Mouse (Mus musculus) brain, embryonic 18.5 days (tissue): Measurements from ENCODE around the gene Soat2.

Source experiments
- DNase-seq: peaks from one replicate; pipeline ENCODE4 v3.0.0-alpha.2; 2012; ENCODE audit warnings: low read depth, low spot score

Gene Soat2

DNA sequence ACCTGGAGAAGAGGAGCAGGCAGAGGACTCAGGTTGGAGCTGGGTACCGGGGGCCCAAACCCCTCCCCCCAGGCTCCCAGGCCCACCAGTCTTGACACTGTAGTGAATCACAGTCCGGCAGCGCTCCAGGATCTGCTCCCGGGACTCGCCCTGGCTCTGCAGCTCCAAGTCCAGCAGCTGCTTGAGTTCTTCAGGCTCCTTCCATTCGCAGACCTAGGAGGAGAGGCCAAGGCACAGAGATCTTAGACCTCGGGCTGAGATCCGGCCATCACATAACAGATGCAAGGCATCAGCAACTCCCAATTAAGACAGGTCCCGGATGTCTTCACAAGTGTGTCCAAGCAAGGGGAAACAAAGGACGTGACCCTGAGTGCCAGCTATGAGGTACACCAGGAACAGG lies 37.8 kb downstream of the Soat2 start:
- DNase-seq: no peak

DNA sequence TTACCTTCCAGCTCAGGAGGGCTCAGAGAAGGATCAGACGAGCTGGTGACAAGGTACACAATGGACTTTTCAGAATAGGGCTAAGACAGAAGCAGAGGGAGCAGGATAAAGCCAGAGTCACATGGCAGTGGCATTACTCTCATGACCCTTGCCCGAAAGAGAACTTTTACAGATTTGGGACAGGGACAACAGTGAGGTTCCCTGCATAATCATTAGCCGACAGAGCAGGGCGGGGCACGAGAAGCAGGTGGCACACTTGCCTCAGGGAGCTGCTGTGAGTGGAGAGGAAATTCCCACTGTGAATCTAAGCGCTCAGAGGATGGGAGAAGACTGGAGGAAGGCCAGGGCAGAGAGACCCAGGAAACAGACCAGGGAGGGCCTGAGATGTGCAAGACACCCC lies 38.6 kb downstream of the Soat2 start:
- DNase-seq: no peak

- DNase-seq: no peak
Observed at GRCm38 (mm10) chr15:102191699-102192098, 41.4 kb downstream of the Soat2 start.

DNA sequence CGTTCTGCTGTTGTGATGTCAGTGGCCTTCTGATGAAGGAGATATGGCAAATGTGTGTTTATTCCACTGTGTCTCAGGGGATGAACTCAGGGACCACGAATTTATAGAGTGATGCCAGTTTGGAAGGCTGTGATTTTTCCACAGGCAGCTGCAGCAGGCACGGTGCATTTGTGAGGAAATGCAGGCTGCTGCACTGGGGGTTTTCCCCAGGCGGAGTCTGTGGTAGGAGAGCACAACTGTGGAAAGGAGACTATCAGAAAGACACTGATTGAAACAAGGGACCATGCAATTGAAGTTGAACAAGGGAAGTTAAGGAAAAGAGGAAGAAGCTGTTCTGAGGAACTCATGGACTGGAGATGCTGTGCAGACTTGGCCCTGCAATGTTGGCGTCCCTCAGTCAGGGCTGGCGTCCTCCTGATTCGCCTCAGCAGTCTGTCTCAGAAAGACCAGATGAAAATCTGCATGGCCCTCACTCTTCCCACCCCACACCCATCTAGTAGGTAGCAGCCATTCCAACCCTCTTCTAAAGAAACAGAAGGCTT lies 42.0 kb downstream of the Soat2 start:
- DNase-seq: no peak

DNA sequence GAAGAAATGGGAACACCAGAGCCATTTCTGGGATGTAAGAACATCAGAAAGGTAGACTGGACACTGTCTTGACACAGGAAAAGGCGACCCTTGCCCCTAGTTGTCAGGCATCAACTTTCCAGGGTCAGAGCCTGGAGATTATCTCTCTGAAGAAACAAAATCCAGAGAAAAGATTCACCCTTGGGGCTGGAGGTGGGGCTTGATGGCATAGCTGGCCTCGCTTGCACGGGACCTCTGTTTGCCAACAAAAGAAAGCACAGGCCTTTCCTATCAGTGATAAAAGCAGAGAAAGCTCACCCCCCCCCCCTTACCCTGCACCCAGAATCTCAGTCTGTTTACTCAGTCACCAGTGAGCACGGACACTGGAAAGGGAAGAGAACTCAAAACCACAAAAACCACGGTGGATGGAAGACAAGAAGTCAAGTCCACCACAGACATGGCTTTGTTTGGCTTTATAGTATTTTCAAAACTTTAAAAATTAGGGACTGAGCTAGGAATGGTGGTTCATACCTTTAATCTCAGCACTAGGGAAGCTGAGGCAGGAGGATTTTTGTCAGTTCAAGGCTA lies 42.6 kb downstream of the Soat2 start:
- DNase-seq: no peak

- no peak for DNase-seq
Observed at GRCm38 (mm10) chr15:102193652-102194051, 43.3 kb downstream of the Soat2 start.

DNA sequence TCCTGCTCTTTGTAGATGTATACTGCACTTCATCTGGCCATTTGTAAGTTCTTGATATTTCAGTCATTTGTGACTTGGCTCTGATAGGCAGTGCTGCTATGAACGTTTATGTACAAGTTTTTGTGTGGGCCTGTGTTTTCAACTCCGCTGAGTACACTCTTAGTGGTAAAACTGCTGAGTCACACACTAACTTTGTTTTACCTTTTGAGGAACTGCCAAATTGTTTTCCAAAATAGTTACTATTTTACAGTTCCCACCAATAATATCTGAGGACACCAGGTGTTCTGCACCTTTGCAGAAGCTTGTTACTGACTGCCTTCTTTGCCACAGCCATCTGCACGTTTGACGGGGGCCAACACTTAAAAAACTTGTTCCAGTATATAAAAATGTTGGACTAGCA lies 44.1 kb downstream of the Soat2 start:
- DNase-seq: no peak

- DNase-seq: no peak
Observed at GRCm38 (mm10) chr15:102195373-102195772, 45.0 kb downstream of the Soat2 start.

DNA sequence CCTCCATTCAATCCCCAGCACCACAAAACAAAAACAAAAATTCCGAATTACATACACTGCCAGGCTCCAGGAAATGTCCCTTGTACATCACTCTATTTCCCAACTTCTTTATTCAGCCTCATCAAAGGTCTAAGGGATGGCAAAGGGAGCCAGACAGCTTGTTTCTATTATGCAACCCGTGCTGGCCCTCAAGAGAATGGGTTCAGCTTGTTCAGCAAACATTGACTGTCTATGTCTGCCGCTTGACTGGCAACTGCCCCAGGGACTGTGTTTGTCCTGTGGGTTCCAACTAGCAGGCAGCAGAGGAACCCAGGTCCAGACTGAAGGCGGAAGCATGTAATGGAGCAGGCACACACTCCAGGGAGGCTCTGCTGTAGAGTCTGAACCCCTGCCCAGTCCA lies 48.5 kb downstream of the Soat2 start:
- DNase-seq: no peak

DNA sequence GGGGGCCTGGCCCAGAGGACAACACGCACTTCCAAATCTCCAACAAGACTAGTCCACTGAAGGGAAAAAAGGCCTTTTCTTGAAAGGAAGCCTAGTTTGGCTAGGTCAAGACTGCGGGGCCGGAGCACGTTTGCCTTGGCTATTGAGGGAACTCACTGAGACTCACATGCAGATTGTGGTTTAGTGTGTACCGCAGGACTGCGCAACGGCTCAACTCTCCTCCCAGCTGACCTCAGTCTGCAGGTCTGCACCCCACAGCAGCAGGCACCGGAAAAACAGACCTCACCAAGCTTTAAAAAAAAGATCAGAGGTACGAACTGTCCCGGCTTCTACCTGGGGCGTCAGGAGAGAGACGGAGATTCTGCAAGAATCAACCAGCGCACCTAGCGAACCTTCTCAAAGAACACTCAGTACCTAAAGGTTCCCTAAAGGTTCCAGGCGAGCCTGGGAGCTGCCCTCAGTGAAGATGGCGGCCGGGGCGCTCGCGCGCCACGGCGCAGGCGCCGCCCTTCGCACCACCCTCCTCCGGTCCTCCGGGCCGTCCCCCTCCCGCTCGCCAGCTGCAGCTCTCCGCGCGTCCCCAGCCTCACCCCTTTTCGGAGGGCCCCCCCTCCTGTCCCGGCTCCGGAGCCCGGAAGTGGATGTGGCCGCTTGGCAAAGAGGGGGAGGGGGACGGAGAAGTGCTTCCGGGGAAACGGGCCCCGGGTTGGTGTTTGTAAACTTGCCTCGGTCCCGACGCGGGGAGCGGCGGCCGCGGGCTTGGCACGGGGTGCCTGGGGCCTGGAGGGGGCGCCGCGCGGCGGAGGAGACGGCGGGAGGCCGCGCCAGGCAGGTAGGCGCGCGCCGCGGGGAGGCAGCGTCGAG lies 52.9 kb downstream of the Soat2 start, which contains the start of gene Zfp740:
TSS of gene Zfp740 (plus strand) at position 279 of the 864 bp plus-strand sequence.
- peak; percentile 95 for DNase-seq

DNA sequence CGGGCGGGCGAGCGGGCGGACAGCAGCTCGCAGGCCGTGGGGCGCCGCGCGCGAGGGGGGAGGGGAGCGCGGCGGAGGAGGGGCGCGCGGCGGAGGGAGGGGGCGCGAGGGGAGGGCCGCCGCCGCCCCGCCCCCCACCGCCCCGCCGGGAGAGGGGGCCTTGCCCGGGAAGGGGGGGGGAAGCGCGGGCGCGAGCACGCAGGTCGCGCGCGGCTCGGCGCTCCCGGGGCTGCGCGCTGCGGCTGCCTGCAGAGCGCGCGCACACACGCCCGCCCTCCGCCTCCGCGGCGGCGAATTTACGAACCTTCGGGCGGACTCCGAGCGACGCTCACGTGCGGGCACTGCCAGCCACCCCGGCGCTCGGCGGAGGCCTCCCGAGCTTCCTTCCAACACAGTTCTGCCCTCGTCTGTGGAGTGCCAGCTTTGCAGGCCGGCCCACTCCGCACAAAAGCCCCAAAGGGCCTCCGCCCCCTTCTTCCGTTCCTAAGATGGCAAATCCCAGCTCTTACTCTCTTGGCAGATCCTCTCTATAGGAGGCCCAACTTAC lies 53.6 kb downstream of the Soat2 start:
- DNase-seq: peak; percentile 37

DNA sequence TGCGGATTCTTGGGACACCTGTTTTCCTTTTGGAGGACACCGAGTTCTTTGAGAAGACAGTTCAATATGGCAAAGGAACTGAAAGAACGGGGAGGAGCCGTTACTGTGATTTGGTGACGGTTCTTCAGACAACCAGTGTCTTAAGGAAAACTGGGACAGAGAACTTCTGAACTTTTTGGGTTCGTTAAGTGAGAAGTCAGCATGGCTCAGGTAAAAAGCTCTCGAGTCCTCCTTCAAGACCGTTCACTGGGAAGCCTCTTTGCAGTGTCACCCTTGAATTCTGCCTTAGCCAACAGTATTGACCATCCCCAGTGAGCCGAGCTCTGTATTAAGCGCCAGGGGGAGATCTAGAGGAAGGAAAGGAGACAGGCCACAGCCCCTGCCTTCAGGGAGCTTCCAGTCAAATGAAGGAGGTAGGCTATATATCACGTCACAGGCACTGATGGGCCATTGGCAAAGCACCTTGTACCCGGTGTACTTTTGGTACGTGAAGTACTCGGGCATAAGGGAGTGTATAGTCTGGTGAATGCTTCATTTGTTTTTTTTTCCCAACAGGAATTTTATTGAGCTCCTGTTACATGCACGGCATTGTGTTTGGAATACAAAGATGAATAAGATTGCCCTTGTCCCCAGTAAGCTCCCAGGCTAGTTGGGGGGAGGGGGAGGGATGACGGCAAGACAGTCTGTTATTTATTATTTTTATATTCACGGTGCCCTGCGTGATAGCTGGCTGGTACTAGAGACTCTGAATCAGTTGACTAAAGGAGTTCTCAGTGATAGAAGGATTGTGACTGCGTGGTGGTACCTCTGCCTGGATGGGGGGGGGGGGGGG lies 54.6 kb downstream of the Soat2 start, which contains the start of gene Csad:
TSS of gene Csad (minus strand) at position 51 of the 832 bp plus-strand sequence.
- no peak for DNase-seq

GRCm38 (mm10) chr15:102205779-102206178 lies 55.5 kb downstream of the Soat2 start:
- peak; percentile 42 for DNase-seq

DNA sequence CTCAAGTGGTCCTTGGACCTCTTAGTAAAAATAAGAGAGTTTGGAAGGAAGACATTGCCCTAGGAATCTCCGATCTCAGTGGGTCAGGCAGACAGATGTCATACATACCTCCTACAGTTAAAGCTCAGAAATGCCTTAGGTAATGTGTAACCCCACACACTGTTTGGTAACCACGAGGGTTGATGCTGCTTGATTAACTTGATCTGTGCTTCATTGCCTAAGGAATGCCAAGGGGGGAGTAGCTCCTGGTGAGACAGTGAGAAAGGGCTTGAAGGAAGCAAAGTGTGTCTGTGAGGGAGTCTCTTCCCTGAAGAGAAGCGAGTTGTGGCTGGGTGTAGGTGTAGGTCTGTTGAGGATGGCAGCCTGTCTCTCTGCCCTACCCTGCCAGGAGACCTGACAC lies 57.0 kb downstream of the Soat2 start:
- DNase-seq: no peak

GRCm38 (mm10) chr15:102208092-102208561 lies 57.8 kb downstream of the Soat2 start:
- DNase-seq: no peak

DNA sequence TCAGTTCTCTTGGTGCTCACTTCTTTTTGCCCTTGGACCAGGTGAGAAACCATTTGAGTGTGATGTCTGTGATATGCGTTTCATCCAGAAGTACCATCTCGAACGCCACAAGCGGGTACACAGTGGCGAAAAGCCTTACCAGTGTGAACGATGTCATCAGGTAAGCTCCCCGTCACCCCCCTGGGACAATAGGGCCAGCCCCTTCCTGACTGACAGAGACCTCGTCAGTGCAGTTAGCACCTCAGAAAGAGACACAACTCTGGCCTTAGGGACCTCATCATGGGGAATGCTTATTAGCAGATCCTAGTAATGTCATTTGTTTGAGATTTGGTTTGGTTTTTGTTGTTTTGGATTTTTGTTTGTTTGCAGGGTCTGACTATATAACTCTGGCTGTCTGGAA lies 58.8 kb downstream of the Soat2 start:
- no peak for DNase-seq

DNA sequence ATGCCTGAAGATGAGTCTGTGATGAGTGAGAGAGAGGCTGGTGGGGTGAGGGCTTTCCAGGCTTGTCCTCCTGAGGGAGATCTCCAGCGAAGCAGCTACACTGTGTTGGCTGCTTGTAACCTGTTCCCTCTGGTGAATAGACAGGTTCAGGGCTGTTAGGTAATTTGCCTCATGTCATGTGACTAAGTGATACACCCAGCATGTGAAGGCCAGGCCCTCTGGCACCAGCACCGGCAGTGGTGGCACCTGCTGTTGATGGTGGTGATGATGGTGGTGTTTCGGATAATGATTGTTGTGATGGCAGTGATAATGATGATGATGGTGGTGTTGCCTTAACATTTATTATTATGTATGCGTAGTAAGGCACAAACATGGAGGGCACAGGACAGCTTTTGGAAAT lies 60.5 kb downstream of the Soat2 start:
- no peak for DNase-seq

DNA sequence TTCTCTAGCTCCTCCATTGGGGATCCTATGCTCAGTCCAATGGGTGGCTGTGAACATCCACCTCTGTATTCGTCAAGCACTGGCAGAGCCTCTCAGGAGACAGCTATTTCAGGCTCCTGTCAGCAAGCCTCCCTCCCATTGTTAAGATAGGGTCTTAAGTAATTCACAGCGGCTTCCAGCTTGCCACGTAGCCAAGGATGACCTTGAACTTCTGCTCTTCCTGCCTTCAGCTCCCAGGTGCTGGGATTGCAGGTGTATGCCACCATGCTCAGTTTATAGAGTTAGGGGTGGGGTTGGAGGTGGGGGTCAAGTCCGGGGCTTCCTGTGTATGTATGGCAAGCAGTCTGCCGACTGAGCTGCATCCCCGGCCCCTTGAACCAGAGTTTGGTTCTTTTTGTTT lies 61.6 kb downstream of the Soat2 start:
- DNase-seq: no peak
